Mouse (Mus musculus) liver, embryonic 14.5 days (tissue): ENCODE data around the gene Fam189a2. TPM values are rescaled to one million over a fixed set of nuclear protein-coding genes. Genes with fewer than 3 reads are reported as not detected.
A peak's percentile ranks its signal among the peaks of the same experiment; 100 is the strongest.

Experiments used
- ATAC-seq: fragments of 200-750 bp; cut with Nextera tagmentation; 2 replicates; pipeline ENCODE4 v1.8.0; 2017; ENCODE audit warnings: moderate number of reproducible peaks, mild to moderate bottlenecking, moderate library complexity; ENCODE audit not compliant: insufficient read depth
- DNase-seq, 3 experiments: peaks; one replicate each; pipeline ENCODE4 v3.0.0-alpha.2; 2012 to 2013; ENCODE audit warnings: low read depth in 3 of 3, low spot score in 3 of 3
- H3K27ac ChIP-seq: fragments of 300-500 bp; sonication (generic); 2 replicates; pipeline ENCODE4 v1.5.1; 2014; ENCODE audit warnings: moderate library complexity, mild to moderate bottlenecking, control low read depth, inconsistent platforms
- H3K27me3 ChIP-seq: fragments of 300-500 bp; sonication (generic); 2 replicates; pipeline ENCODE4 v1.6.1; 2014; ENCODE audit warnings: mild to moderate bottlenecking, low read length, moderate library complexity; ENCODE audit not compliant: control insufficient read depth, insufficient read depth
- H3K36me3 ChIP-seq: fragments of 300-500 bp; sonication (generic); replicated peaks from 2 replicates; pipeline ENCODE4 v1.6.1; 2014; ENCODE audit warnings: low read depth; ENCODE audit not compliant: control insufficient read depth, insufficient read depth
- H3K4me1 ChIP-seq, 2 experiments: fragments of 200-500 bp in 1 of 2; fragments of 300-500 bp in 1 of 2; sonication (generic) in 1 of 2; replicated peaks; 2 replicates each; pipeline ENCODE4 v1.6.1; 2012 to 2014; ENCODE audit warnings: antibody characterized with exemption in 1 of 2, inconsistent platforms in 1 of 2, low read length in 1 of 2; ENCODE audit not compliant: control insufficient read depth in 2 of 2, insufficient read depth in 2 of 2
- H3K4me2 ChIP-seq: fragments of 300-500 bp; sonication (generic); 2 replicates; pipeline ENCODE4 v1.6.1; 2014; ENCODE audit warnings: low read depth, mild to moderate bottlenecking, control low read depth, moderate library complexity
- H3K4me3 ChIP-seq, 2 experiments: fragments of 200-500 bp in 1 of 2; fragments of 300-500 bp in 1 of 2; sonication (generic) in 1 of 2; 2 replicates each; pipeline ENCODE4 v1.5.1; 2012 to 2014; ENCODE audit warnings: low read depth in 2 of 2, low read length in 2 of 2, mild to moderate bottlenecking in 2 of 2, control low read depth in 1 of 2, inconsistent platforms in 1 of 2, moderate library complexity in 1 of 2; ENCODE audit not compliant: insufficient read depth in 1 of 2
- H3K9ac ChIP-seq: fragments of 300-500 bp; sonication (generic); replicated peaks from 2 replicates; pipeline ENCODE4 v1.6.1; 2014; ENCODE audit warnings: mild to moderate bottlenecking, control low read depth, moderate library complexity
- H3K9me3 ChIP-seq: fragments of 300-500 bp; sonication (generic); 2 replicates; pipeline ENCODE4 v1.6.1; 2016; ENCODE audit warnings: low read length, mixed read lengths; ENCODE audit not compliant: control insufficient read depth
- CTCF ChIP-seq: IDR thresholded peaks from 2 replicates; pipeline ENCODE4 v1.5.1; 2016; ENCODE audit warnings: antibody characterized with exemption, low read depth, control low read depth
- EP300 ChIP-seq: IDR thresholded peaks from 2 replicates; pipeline ENCODE4 v1.6.1; 2016; ENCODE audit warnings: antibody characterized with exemption, low read depth
- WGBS: fragments of 180-500 bp; shearing (Covaris S2); extraction: QIAGEN DNeasy Blood & Tissue Kit; methylation state at CpG from one replicate; pipeline ENCODE4 v1.1.7; 2014; ENCODE audit not compliant: insufficient replicate concordance; 5-methylcytosine and 5-hydroxymethylcytosine counted together
- polyA plus RNA-seq, 2 experiments: library from polyadenylated mRNA; depleted of rRNA in 1 of 2; stranded (reverse) in 1 of 2; unstranded in 1 of 2; fragments of >200 nt; fragmentation: Nextera tagmentation in 1 of 2; extraction: Ambion mirVana in 1 of 2; gene quantifications; 2 replicates each; pipeline versions ENCODE4 v1.2.1 to v1.2.3; 2012 to 2014

Gene Fam189a2
- polyA plus RNA-seq, 2 experiments, result 0.32 TPM; not detected in 1

GRCm38 (mm10) chr19:23957563-23957962 lies 73.3 kb downstream of the Fam189a2 start:
- 56% methylated on average over 7 of the region's 7 CpGs for WGBS
- no peak for DNase-seq
- no peak for ATAC-seq
- H3K9me3 ChIP-seq, result no peaks in the 10 kb centered on the region
- H3K27me3 ChIP-seq, result no peaks in the 10 kb centered on the region
- H3K4me3 ChIP-seq, result no peak overlapping the region
- no peak overlapping the region for H3K9ac ChIP-seq
- H3K27ac ChIP-seq, result no peak overlapping the region
- H3K4me2 ChIP-seq, result no peak overlapping the region
- no peaks in the 10 kb centered on the region for H3K4me1 ChIP-seq
- no peak for TF ChIP-seq EP300
- TF ChIP-seq CTCF, result no peak
- H3K36me3 ChIP-seq, result no peaks in the 10 kb centered on the region

GRCm38 (mm10) chr19:23956299-23956975 lies 74.4 kb downstream of the Fam189a2 start:
- Histone ChIP-seq H3K9me3 (no peaks in the 10 kb centered on the region), H3K4me2 (no peak overlapping the region), H3K27ac (no peak overlapping the region), H3K4me1 (no peaks in the 10 kb centered on the region), H3K4me3 (no peak overlapping the region), H3K36me3 (no peaks in the 10 kb centered on the region), H3K9ac (no peak overlapping the region), H3K27me3 (no peaks in the 10 kb centered on the region)
- 50% methylated on average over 17 of the region's 17 CpGs for WGBS
- TF ChIP-seq EP300, result no peak
- TF ChIP-seq CTCF, result no peak
- ATAC-seq (peak; percentile 43; the same call in 1 of the 2 replicates), DNase-seq (no peak)

DNA sequence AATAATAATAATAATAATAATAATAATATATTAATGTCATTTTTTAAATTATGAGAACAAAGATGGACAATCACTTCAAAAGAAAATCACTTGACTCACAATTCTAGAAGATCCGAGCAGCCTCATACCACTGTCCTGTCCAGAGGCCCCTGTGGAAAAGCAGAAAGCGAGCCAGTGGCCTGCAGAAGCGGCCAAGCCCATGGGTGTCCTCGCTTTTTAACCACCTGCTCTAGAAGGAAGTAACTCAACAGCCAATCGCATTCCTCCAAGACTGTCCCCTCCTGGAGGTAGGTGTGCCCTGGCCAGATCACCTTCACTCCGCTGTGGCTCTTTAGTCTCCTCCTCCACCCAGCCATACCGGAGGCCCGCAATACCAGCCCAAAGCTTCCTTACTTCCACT lies 75.4 kb downstream of the Fam189a2 start:
- no peaks in the 10 kb centered on the region for H3K27me3 ChIP-seq
- H3K4me3 ChIP-seq, result no peak overlapping the region
- H3K27ac ChIP-seq, result no peak overlapping the region
- H3K4me2 ChIP-seq, result no peak overlapping the region
- DNase-seq (no peak), ATAC-seq (no peak)
- H3K9me3 ChIP-seq, result no peaks in the 10 kb centered on the region
- H3K36me3 ChIP-seq, result no peaks in the 10 kb centered on the region
- 67% methylated on average over 8 of the region's 8 CpGs for WGBS
- TF ChIP-seq EP300, result no peak
- no peak for TF ChIP-seq CTCF
- H3K4me1 ChIP-seq, result no peaks in the 10 kb centered on the region
- no peak overlapping the region for H3K9ac ChIP-seq

DNA sequence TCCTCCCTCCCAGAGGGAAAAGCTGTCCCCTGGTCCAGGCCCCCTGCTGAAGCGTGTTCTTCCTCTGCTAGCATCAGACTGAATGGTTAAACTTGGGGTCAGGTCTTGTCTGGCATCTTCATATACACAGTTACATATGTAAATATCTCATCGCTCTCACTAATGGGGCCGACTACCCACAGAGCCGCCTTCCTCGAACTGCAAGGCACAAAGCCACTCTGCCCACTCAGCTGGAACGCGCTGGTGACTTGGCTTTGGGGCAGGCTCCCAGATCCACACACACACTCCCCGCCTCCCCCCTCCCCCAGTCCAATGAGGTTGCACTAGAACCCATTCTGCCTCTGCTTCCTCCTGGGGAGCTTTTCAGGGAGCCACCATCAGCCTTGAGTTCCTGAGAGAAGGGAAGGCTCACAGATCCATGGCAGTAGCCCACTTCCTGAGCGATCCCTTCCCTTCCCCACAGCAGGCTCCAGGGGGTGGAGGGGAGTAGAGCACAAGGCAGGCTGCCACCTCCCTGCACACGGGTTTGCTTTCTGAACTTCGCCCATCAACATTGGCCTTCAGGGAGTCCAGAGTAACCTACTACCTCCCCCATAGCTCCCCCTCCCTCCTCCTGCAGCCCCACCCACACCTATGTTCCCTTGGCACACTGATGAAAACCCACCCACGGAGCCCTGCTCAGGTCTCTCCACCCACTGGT lies 82.4 kb downstream of the Fam189a2 start:
- no peak for ATAC-seq

DNA sequence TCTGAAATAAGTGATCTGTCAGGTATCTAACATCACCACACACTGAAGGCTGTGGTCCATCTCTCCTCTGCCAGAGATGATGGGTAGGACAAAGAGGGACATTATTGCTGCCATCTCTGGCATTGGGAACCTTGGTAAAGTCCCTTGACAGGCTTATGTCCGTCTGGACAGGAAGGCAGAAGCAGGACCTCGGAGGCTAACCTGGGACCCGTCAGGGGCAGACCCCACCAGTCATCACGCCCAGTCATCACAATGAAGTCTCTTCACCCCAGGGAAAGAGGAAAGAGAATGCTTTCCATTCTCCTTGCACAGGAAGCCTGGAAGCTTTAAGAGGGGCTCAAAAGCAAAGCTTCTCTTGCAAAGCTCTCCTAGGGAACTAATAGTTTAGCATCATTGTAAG lies 82.9 kb downstream of the Fam189a2 start:
- TF ChIP-seq CTCF (no peak), EP300 (no peak)
- Histone ChIP-seq H3K27me3 (no peaks in the 10 kb centered on the region), H3K4me2 (no peak overlapping the region), H3K9ac (no peak overlapping the region), H3K36me3 (no peaks in the 10 kb centered on the region), H3K4me1 (no peaks in the 10 kb centered on the region), H3K9me3 (no peaks in the 10 kb centered on the region), H3K27ac (no peak overlapping the region), H3K4me3 (no peak overlapping the region)
- WGBS, result 43% methylated on average over 4 of the region's 4 CpGs
- no peak for DNase-seq
- no peak for ATAC-seq

More for the DNA sequence above, 82.4 kb downstream of the Fam189a2 start:
- Histone ChIP-seq H3K4me3 (no peak overlapping the region), H3K9me3 (no peaks in the 10 kb centered on the region), H3K4me1 (no peaks in the 10 kb centered on the region), H3K27ac (no peak overlapping the region), H3K4me2 (no peak overlapping the region), H3K9ac (no peak overlapping the region), H3K36me3 (no peaks in the 10 kb centered on the region), H3K27me3 (no peaks in the 10 kb centered on the region)
- DNase-seq, result no peak
- WGBS, result 37% methylated on average over 12 of the region's 12 CpGs
- TF ChIP-seq EP300 (no peak), CTCF (no peak)
